Comparison of ENCODE assay signal across 8 mouse cellular contexts in the genomic region with DNA sequence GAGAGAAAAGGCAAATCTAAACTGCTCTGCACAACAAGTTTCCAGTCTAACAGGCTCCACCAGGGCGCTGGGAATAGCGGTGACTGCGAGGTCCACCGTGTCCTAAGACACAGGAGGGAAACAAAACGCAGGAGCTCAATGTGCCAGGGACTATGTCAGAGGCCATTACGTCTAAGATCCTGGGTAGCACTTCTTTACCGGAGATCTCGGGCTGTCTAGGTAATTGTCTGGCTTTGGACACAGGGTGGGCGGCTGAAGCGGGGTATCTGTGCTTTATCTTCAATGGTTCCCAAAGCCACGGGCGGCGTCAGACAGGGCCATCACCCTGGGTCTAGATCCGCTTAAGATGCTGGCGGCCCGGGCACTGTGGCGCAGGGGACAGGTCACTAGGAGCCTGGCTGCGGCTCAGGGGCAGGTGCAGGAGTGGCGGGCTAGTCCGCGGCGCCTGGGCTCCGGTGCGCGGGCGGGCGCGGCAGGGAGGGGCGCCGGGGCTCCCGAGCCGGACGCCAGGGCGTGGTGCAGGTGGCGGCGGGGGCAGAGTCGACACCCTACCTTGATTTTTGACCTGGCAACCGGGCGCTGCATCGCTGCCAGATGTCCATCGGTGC. TPM values are rescaled to one million over a fixed set of nuclear protein-coding genes. Genes with fewer than 3 reads are reported as not detected.
DNase-seq lines count a peak whose midpoint lies in the region; ATAC-seq lines count a peak whose summit lies in the region.

No protein-coding gene starts in this region.

- peak; percentile 44; the same call in 1 of the 2 replicates for ATAC-seq in kidney, embryonic 14.5 days (ENCODE audit: low FRiP score, low TSS enrichment)

- intact Hi-C loops in left cerebral cortex, postnatal 36 days (cut with DNase I): no loop called here

- no peaks in the 10 kb centered on the region for H3K9me3 ChIP-seq in kidney, embryonic 14.5 days (ENCODE audit: control insufficient read depth, low read length)

- H3K9ac ChIP-seq in kidney, embryonic 14.5 days (ENCODE audit: low read depth, low read length): peak overlapping the region; percentile 40; the same call in 1 of the 2 replicates

- H3K4me3 ChIP-seq in kidney, embryonic 14.5 days (ENCODE audit: low read length): peak overlapping the region; percentile 49

- H3K36me3 ChIP-seq in kidney, embryonic 14.5 days (ENCODE audit: control insufficient read depth, insufficient read depth, low read length): no peaks in the 10 kb centered on the region

- DNase-seq in adrenal gland, postnatal 10 days: peak; percentile 3
- DNase-seq in adrenal gland, postnatal 4 days (ENCODE audit: low spot score in 2 of 2): no peak
- peak; percentile 9 for DNase-seq in thymus, postnatal 14 days
- DNase-seq in thymus, postnatal 10 days (ENCODE audit: low spot score in 2 of 2): no peak
- DNase-seq in mesoderm, embryonic 11.5 days (ENCODE audit: low read depth, low spot score): peak; percentile 21
- no peak for DNase-seq in left cerebral cortex, postnatal 36 days (ENCODE audit: low spot score in 2 of 2)
- DNase-seq in yolk sac, embryonic 10.5 days (ENCODE audit: low spot score): no peak

- peaks cover 51% of the 10 kb centered on the region for H3K27me3 ChIP-seq in kidney, embryonic 14.5 days (ENCODE audit: control insufficient read depth, insufficient read depth, low read length)

- 1% methylated on average over 35 of the region's 41 CpGs for WGBS in kidney, embryonic 14.5 days

- H3K4me2 ChIP-seq in kidney, embryonic 14.5 days (replicated peaks; ENCODE audit: low read depth, low read length): peak overlapping the region; percentile 83

- H3K4me1 ChIP-seq in kidney, embryonic 14.5 days (ENCODE audit: control insufficient read depth, insufficient read depth, low read length): peaks cover 22% of the 10 kb centered on the region

- no peak overlapping the region for H3K27ac ChIP-seq in kidney, embryonic 14.5 days (ENCODE audit: low read depth, low read length)

RNA-seq across cellular contexts. Expression of a gene that starts 1.5 kb away (rescaled TPM):
- not detected for total RNA-seq in adrenal gland, postnatal 10 days (2021)
- under 1 TPM in 1 of 2 experiments, not detected in 1; 0.50 TPM for total RNA-seq in adrenal gland, postnatal 4 days (2021)
- 1.8 and 2.1 TPM in 2 replicates for polyA plus RNA-seq in kidney, embryonic 14.5 days (2014; fragmentation: Nextera tagmentation; extraction: Ambion mirVana)
- 10 to 100 TPM in 1 of 2 experiments, 1 to 10 TPM in 1; 6.9 to 10.8 TPM for total RNA-seq in left cerebral cortex, postnatal 36 days (2021)

RNA-seq across cellular contexts. Expression of a gene that starts 38.3 kb away (rescaled TPM):
- 10 to 100 TPM; 23.8 to 28.8 TPM for total RNA-seq in adrenal gland, postnatal 10 days (2021)
- total RNA-seq in adrenal gland, postnatal 4 days (2021): 10 to 100 TPM; 40.4 to 40.5 TPM
- 34.8 and 47.5 TPM in 2 replicates for polyA plus RNA-seq in kidney, embryonic 14.5 days (2014; fragmentation: Nextera tagmentation; extraction: Ambion mirVana)
- total RNA-seq in left cerebral cortex, postnatal 36 days (2021): 10 to 100 TPM; 35.6 to 39.5 TPM

RNA-seq across cellular contexts. Expression of a gene that starts 38.3 kb away (rescaled TPM):
- 1 to 10 TPM; 5.9 to 8.6 TPM for total RNA-seq in adrenal gland, postnatal 10 days (2021)
- 10 to 100 TPM in 1 of 2 experiments, 1 to 10 TPM in 1; 3.4 to 11.8 TPM for total RNA-seq in adrenal gland, postnatal 4 days (2021)
- polyA plus RNA-seq in kidney, embryonic 14.5 days (2014; fragmentation: Nextera tagmentation; extraction: Ambion mirVana): not detected in 2 replicates
- total RNA-seq in left cerebral cortex, postnatal 36 days (2021): 1 to 10 TPM; 7.3 to 8.1 TPM

RNA-seq across cellular contexts. Expression of a gene that starts 59.8 kb away (rescaled TPM):
- total RNA-seq in adrenal gland, postnatal 10 days (2021): 10 to 100 TPM; 93.5 to 97.0 TPM
- total RNA-seq in adrenal gland, postnatal 4 days (2021): 100 to 1,000 TPM; 136 to 138 TPM
- 138 and 155 TPM in 2 replicates for polyA plus RNA-seq in kidney, embryonic 14.5 days (2014; fragmentation: Nextera tagmentation; extraction: Ambion mirVana)
- 10 to 100 TPM; 68.7 to 78.9 TPM for total RNA-seq in left cerebral cortex, postnatal 36 days (2021)

RNA-seq across cellular contexts. Expression of a gene that starts 60.0 kb away (rescaled TPM):
- 10 to 100 TPM; 14.7 to 17.7 TPM for total RNA-seq in adrenal gland, postnatal 10 days (2021)
- 10 to 100 TPM; 16.5 to 17.1 TPM for total RNA-seq in adrenal gland, postnatal 4 days (2021)
- 20.2 and 21.9 TPM in 2 replicates for polyA plus RNA-seq in kidney, embryonic 14.5 days (2014; fragmentation: Nextera tagmentation; extraction: Ambion mirVana)
- 1 to 10 TPM; 4.8 to 5.3 TPM for total RNA-seq in left cerebral cortex, postnatal 36 days (2021)

Comparison
In these comparisons a context has a peak if more than half of its experiments do, and no peak if none do; other contexts are left out.
1. DNase-seq: peak in adrenal gland, postnatal 10 days (single experiment), thymus, postnatal 14 days (single experiment) and mesoderm, embryonic 11.5 days (single experiment); none in adrenal gland, postnatal 4 days (0 of 2), thymus, postnatal 10 days (0 of 2), left cerebral cortex, postnatal 36 days (0 of 2) and yolk sac, embryonic 10.5 days (single experiment).
2. RNA of a gene that starts 1.5 kb away (total RNA-seq): 6.9 to 10.8 TPM in left cerebral cortex, postnatal 36 days; 0.50 TPM in adrenal gland, postnatal 4 days and not detected in adrenal gland, postnatal 10 days; every median in the first group is over 4 times any median in the second.